Mouse (Mus musculus) heart, postnatal 0 days (tissue): Measurements from ENCODE around the gene Tyw3.

Source experiments
- CTCF ChIP-seq: IDR thresholded peaks from 2 replicates; pipeline ENCODE4 v1.5.1; 2016; ENCODE audit warnings: antibody characterized with exemption, control low read depth, low read depth
- EP300 ChIP-seq: IDR thresholded peaks from 2 replicates; pipeline ENCODE4 v1.6.1; 2016; ENCODE audit warnings: antibody characterized with exemption, low read depth

- TF ChIP-seq CTCF (no peak), EP300 (no peak)
Measured at GRCm38 (mm10) chr3:154540086-154540911, 56.6 kb downstream of the Tyw3 start.
